Mouse (Mus musculus) kidney, adult 10 weeks (tissue): ENCODE measurements around the gene Ercc5. TPM values are rescaled to one million over a fixed set of nuclear protein-coding genes. Genes with fewer than 3 reads are reported as not detected.

Experiments used
- polyA plus RNA-seq: library from polyadenylated mRNA; stranded (reverse); fragments of 350-450 nt; fragmentation: Illumina TruSeq; extraction: RNeasy Lipid Tissue Mini Kit (QIAGEN cat#74804); gene quantifications from one replicate; pipeline ENCODE4 v1.2.3, GENCODE M21; 2014; ENCODE audit warnings: low read depth, low replicate concordance

The Ercc5 gene
- polyA plus RNA-seq = 29.8 TPM

DNA sequence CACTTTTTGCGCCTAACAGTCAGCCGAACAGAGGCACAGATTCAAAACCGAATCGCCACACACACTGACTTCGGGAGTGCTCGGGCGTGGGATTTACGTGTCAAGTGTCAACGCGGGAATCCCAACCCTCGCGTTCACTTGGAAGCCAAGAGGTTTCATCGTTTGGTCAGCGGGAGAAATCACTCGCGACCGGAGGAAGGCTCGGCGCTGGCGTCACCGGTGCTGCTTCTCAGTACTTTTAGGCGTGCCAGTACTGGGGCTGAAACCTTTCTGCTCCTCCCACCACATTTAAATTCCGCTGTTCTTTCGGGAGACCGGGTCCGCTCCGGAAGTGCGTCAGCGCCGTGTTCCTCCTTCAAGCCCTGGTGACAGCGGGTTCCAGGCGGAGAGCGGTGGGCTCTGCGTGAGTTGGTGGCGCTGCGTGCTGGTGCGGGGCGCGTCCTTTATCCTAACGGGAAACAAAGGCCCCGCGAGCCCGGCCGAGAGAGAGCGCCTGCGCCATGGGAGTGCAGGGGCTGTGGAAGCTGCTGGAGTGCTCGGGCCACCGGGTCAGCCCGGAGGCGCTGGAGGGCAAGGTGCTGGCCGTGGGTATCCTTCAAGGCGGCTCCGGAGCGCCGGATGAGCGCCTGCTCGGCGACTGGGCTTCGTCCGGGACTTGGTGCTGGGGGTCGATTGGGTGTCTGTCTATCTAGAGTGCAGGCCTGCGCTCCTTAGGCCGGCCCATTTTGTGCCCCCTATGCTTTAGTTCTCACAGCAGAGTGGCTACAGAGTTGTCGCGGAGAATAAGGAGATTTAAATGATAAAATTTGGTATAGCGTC lies at the start of gene Ercc5:
Ercc5 (plus strand) TSS at position 182 of the 819 bp plus-strand sequence.

DNA sequence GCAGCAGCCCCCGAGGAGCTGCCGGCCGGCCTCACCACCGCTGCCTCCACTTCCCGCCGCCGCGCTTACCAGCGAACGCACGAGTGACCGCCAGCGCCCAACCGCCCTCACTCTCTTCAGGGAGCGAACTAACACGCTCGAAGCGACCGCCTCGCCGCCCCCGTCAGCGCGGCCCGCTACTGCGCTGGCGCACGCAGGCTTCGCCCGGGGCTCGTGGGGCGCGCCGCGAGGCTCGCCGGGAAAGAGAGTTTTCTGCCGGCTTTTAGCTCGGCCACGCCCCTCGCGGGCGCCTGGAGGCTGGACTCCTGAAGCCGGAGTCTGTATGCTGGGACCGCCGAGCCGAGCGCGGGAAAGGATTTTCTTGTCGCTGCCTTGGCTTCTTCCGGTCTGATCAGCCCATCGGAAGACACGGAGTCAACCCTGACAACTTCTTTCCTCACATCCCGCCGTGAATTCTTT lies 45.3 kb upstream of the Ercc5 start, which contains the start of gene Tex30:
Tex30 (minus strand) TSS at position 183 of the 459 bp plus-strand sequence.

DNA sequence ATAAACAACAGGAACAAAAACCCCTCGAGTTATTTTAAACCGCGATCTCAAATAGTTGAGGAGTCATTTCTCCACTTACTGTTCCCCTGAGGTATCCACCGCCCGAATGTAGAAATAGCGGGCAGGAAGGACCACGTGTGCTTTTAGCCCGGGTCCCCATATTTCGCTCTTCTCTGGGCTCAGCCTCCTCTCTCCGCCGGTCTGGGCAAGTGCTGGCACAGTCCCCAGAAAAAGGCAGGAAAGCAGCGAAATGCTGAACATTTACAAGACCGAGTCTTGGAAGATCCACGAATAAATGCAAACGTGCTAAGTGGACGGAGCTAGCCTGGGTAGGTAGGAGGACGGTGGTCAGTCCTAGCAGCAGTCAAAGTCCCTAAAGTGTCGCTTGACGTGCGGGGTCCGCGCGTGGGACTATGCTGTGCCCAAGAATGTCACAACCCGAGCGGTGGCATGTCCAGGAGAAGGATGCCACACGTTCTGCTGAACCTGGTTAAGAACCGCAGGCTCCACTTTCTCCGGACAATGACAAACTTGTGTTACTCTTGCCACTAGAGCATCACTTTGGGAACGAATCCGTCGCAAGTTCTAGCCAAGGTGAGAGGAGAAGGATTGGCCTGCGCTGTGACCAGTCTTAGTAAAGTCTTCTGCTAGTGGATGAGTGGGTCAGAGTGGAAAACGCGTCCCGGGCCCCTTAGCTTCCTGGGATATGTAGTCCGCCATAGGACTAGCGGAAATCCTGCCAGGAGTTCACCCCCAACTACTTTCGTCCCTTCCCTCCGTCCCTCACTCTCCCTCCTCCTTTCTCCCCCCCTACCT lies 29.1 kb upstream of the Ercc5 start, which contains the start of the genes Kdelc1 and Bivm:
Kdelc1 (minus strand) TSS at position 570 of the 816 bp plus-strand sequence.
Bivm (plus strand) TSS at position 719 of the 816 bp plus-strand sequence.

DNA sequence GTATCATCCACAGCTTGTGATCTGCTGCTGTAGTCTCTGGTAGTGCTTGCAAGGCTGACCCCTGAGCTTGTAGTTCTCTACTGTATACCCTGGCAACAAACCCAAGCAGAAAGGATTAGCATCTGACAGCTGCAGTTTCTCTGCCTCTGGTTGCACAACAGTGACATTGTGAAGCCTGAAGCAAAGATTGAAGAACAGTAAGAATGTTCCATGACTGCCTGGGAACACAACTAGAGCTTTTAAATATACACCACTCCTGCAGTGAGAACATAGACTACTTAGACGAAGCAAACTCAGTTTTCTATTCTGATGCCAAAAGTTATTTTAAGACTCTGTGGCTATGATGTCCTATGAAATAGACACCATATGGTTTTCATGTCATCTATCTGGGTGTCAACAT lies 71.3 kb downstream of the Ercc5 start, which contains the start of gene Mettl21e:
Mettl21e (minus strand) TSS at position 86 of the 400 bp plus-strand sequence.

Other genes with a start within 250 kb of the Ercc5 start
- 69.4 TPM for gene Tpp2, start 214.1 kb upstream of the Ercc5 start, polyA plus RNA-seq
- gene Mettl21c, start 127.7 kb upstream of the Ercc5 start, polyA plus RNA-seq = not detected
- 0.24 TPM for gene Gm8251, start 85.8 kb upstream of the Ercc5 start, polyA plus RNA-seq
- gene Tex30, start 45.3 kb upstream of the Ercc5 start, polyA plus RNA-seq = 31.1 TPM
- gene Kdelc1, start 28.9 kb upstream of the Ercc5 start, polyA plus RNA-seq = 21.3 TPM
- gene Bivm, start 28.8 kb upstream of the Ercc5 start, polyA plus RNA-seq = 49.4 TPM
- not detected for gene Mettl21e, start 71.2 kb downstream of the Ercc5 start, polyA plus RNA-seq